Mouse (Mus musculus) thymus, postnatal 14 days (tissue): Measurements from ENCODE around the gene Pttg1ip.

Experiments used
- DNase-seq: peaks from one replicate; pipeline ENCODE4 v3.0.0; 2021

The Pttg1ip gene

GRCm38 (mm10) chr10:77581408-77582284 is at the start of gene Pttg1ip:
Pttg1ip (plus strand) TSS chr10:77581720.
- DNase-seq = peak; percentile 97

DNA sequence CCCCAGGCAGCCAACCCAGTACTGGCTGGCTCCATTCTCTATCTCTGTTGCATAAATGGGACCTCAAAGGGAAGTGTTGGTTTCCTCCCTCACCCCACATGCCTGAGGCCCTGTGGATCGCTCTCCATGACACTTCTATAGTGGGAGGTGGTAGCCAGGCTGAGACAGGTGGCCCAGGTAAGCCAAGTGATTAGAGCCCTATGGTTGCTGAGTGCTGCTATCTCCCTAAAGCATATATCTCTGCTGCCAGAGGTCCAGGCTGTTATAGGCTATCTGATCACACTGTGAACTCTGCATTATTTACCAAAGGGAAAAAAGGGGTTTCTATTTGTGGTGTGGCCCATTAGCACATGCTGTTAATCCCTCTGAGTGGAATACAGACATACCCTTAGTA is 49.5 kb upstream of the Pttg1ip start:
- DNase-seq = peak; percentile 29

- DNase-seq = no peak
Measured at GRCm38 (mm10) chr10:77536727-77537126, 44.8 kb upstream of the Pttg1ip start.

DNA sequence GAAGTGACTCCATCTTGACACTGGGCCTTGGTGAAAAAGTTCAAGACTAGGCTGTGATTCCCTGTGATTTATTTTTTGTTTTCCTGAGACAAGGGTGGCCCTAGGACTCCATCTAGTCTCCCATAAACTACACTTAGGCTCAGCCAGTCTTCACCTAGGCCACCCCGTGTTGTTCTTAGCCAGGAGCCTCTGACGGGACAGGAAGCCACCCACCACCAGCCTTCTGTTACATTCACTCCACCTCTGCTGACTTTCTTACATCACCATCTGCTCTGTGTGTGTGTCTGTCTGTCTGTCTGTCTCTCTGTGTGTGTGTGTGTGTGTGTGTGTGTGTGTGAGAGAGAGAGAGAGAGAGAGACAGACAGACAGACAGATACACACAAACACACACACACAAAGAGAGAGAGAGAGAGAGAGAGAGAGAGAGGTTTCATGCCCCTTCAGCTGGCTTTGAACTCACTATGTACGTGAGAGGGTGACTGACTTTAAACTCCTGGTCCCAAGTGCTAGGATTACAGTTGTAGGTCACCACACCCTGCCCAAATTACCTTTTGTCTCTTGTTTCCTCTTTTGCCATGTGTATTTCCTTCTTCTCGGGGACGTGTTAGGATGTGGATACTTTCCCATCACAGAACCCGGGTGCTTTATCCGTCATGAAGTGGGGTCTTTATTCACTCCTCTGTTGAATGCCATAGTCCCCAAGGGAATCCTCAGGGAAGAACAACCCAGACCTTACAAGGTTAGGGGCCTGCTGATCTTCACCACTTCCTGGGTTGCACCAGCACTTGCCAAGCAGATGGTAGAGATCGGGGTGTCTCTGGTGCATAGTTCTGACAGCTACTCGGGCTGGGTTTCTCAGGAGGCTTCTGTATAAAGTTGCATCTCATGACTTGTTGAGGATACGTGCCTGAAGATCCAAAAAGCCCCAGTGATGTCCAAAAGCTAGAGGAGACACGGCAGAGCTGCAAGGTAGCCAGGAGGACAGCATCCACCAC is 44.0 kb upstream of the Pttg1ip start:
- peak; percentile 57 for DNase-seq

- no peak for DNase-seq
Measured at GRCm38 (mm10) chr10:77539320-77539945, 42.1 kb upstream of the Pttg1ip start.

GRCm38 (mm10) chr10:77540576-77541102 is 40.9 kb upstream of the Pttg1ip start:
- DNase-seq = no peak

GRCm38 (mm10) chr10:77541864-77542666 is 39.5 kb upstream of the Pttg1ip start:
- no peak for DNase-seq

DNA sequence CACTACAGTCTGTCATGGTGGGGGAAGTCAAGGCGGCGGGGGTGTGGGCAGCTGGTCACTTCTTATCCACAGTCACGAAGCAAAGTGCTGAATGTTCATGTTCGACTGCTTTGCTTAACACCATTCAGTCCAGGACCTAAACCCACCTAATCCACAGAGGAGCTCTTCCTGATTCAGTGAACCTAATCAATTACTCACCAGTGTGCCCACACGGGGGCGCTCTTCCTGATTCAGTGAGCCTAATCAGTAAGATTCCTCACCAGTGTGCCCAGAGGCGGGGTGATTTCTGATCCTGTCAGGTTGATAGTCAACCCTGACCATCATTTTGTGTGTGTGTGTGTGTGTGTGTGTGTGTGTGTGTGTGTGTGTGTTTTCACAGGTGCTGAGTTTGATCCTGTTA is 38.3 kb upstream of the Pttg1ip start:
- peak; percentile 57 for DNase-seq

DNA sequence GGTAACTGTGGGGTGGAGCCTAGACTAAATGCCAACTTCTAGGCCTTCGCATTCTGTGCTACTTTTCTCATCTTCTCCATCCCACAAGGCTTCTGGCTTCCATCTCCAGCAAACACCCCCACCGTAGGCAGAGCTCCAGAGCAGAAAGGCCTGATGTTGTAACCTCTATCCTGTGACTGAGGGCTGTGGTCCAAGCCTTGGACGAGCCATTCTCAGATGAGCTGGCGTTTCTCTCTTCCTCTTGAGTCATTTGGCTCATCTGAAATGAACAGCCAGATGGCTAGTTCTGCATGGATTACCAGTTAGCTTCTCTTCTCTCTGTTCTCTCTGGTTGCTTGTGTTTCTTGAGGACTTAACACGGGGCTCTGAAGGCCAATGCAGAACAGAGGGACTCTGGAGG is 36.6 kb upstream of the Pttg1ip start:
- DNase-seq = no peak

GRCm38 (mm10) chr10:77548576-77548975 is 32.9 kb upstream of the Pttg1ip start:
- no peak for DNase-seq

GRCm38 (mm10) chr10:77550874-77551273 is 30.6 kb upstream of the Pttg1ip start:
- DNase-seq = no peak

GRCm38 (mm10) chr10:77552162-77552561 is 29.4 kb upstream of the Pttg1ip start:
- DNase-seq = no peak

GRCm38 (mm10) chr10:77553285-77553684 is 28.2 kb upstream of the Pttg1ip start:
- no peak for DNase-seq

GRCm38 (mm10) chr10:77554918-77555317 is 26.6 kb upstream of the Pttg1ip start:
- no peak for DNase-seq

DNA sequence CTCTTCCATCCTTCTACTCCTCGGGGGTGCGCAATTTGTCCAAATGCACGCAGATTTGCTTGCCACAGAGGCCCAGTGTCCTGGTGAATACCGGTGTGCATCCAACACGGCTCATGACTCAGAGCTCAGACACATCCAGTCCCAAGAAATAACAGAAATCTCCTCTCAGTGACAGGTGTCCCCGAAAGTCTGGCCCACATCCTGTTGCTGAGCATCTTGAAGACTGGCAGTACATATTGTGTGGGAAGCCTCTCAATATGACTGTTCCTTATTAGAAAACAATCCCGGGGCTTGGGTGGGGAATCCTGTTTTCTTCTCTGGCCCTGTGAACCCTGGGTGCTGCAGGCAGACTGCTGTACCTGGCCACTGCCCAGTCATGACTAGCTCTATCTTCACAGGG is 24.9 kb upstream of the Pttg1ip start:
- no peak for DNase-seq

DNA sequence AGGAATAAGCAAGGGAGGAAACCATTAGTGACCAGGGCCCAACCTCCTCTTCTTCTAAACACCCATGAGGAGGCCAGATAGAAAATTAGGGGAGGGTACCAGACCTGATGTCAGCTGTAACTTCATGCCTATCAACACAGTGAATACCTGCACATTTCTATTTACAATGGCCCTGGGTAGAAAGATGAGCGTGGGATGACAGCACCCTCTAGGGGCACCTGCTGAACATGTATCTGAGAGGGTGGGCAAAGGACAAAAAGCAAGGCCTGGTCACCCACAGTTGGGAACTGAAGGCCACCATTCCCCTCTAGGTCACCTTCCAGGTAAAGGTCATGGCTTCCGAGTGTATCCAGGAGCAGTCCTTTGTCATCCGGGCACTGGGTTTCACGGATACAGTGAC is 23.9 kb upstream of the Pttg1ip start:
- DNase-seq = peak; percentile 47

- DNase-seq = no peak
Measured at GRCm38 (mm10) chr10:77560090-77560489, 21.4 kb upstream of the Pttg1ip start.

DNA sequence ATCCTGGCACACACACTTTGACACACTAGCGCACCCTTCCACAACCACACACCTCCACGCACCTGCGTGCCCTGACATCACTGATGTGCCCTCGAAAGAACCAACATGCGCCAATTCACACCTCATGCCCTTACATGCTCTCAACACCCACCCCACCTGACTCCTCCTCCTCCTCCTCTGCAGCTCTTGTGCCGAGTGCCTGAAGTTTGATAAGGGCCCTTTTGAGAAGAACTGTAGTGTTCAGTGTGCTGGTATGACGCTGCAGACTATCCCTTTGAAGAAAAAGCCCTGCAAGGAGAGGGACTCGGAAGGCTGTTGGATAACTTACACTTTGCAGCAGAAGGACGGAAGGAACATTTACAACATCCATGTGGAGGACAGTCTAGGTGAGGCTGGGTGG is 20.7 kb upstream of the Pttg1ip start:
- DNase-seq = no peak

- no peak for DNase-seq
Measured at GRCm38 (mm10) chr10:77561508-77561907, 20.0 kb upstream of the Pttg1ip start.

DNA sequence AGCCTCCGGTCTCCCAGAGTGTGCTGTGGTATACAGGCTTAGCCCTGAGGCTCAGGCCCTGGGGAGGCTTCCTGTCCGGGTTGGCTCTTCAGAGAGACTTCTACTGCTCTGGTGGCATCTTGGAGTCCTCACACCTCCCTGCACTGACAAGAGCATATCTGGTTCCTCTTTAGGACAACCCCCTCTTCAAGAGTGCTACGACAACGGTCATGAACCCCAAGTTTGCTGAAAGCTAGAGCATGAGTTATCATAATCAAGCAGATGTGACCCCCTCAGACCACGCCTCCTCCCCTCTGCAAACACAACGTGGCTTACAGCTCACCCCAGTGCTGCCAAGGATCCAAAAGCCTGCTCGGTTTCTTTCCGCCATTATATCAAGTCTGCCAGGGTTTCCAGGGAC is 16.5 kb upstream of the Pttg1ip start:
- DNase-seq = no peak

DNA sequence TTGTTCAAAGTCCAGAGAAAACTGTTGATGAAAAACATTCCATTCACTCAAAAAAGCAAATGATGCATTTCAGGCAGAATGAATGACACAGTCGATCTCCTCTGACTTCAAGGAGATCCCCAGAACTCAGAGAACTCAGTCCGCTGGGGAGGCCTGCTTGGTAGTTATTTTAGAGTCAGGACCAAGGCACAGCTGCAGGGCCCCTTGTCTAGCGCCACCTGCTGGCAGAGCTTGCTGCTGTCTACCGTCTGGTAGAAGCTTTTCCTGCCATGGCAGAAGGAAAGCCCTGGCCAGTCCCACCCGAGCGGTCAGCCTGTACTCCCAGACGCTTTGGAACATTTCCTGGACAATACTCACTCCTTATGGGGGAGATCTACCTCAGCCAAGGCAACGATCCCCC is 14.9 kb upstream of the Pttg1ip start:
- DNase-seq = peak; percentile 89

- DNase-seq = no peak
Measured at GRCm38 (mm10) chr10:77569481-77569880, 12.0 kb upstream of the Pttg1ip start.
